Mouse (Mus musculus) heart, embryonic 10.5 days (tissue): ENCODE results near the gene 2210016L21Rik. TPM values are rescaled to one million over a fixed set of nuclear protein-coding genes. Genes with fewer than 3 reads are reported as not detected.
"Not testable (repeated sequence)": the region's sequence is repeated elsewhere in the genome, so short reads cannot be mapped to it uniquely, and the experiment has no call there.

ENCODE experiments used
- DNase-seq: peaks from one replicate; pipeline ENCODE4 v3.0.0-alpha.2; 2017; ENCODE audit warnings: low spot score
- H3K27ac ChIP-seq: fragments of 300-500 bp; sonication (generic); 2 replicates; pipeline ENCODE4 v1.5.1; 2016; ENCODE audit warnings: mild to moderate bottlenecking
- H3K27me3 ChIP-seq: fragments of 300-500 bp; sonication (generic); 2 replicates; pipeline ENCODE4 v1.6.1; 2016; ENCODE audit warnings: mild to moderate bottlenecking; ENCODE audit not compliant: poor library complexity, insufficient read depth, severe bottlenecking
- H3K36me3 ChIP-seq: fragments of 300-500 bp; sonication (generic); 2 replicates; pipeline ENCODE4 v1.6.1; 2016; ENCODE audit warnings: mild to moderate bottlenecking, moderate library complexity
- H3K4me1 ChIP-seq: fragments of 300-500 bp; sonication (generic); 2 replicates; pipeline ENCODE4 v1.6.1; 2016; ENCODE audit warnings: mild to moderate bottlenecking
- H3K4me3 ChIP-seq: fragments of 300-500 bp; sonication (generic); 2 replicates; pipeline ENCODE4 v1.5.1; 2016; ENCODE audit warnings: mild to moderate bottlenecking, moderate library complexity
- H3K9me3 ChIP-seq: fragments of 300-500 bp; sonication (generic); 2 replicates; pipeline ENCODE4 v1.6.1; 2016; ENCODE audit warnings: mild to moderate bottlenecking, moderate library complexity
- WGBS: fragments of 180-500 bp; shearing (Covaris S2); methylation state at CpG from one replicate; pipeline ENCODE4 v1.1.7; 2016; 5-methylcytosine and 5-hydroxymethylcytosine counted together
- polyA plus RNA-seq: library from polyadenylated mRNA; unstranded; fragments of >200 nt; fragmentation: Nextera tagmentation; extraction: Ambion mirVana; gene quantifications from 2 replicates; pipeline ENCODE4 v1.2.1, GENCODE M21; 2016

Gene 2210016L21Rik
- polyA plus RNA-seq, 1 experiment from 2014 or later = 33.0 TPM

DNA sequence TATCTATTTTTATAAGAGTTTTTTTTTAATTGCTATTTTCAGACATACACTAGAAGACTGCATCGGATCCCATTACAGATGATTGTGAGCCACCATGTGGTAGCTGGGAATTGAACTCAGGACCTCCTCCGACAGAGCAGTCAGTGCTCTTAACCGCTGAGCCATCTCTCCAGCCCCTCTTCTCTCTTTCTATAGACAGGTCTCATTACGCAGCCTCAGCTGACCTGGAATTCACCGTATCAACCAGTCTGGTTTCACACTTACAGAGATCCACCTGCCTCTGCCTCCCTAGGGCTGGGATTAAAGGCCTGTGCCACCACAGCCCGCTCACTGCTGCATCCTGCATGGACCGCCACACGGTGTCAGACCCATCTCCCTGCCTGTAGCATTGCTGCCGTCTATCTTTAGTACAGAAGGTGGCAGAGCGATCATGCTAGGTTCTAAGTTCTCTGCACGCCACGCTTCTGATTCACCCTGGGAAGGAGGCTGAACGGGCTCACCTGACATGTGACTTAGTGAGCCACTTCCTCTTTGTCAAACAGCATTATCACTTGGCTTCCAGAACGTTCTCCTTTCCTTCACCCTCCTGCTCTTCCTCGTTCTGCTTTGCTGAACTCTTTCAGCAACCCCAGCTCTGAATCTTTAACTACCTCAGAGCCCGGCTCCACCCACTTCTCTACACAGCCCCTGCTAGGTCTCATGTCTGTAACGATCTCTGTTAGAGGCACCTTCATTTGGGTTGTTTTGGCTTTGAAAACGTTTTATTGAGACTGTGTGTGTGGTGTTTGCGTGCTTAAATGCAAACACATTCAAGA, 20.2 kb upstream of the 2210016L21Rik start:
- peaks cover 6% of the 10 kb centered on the region; the same call in 1 of the 2 replicates for H3K4me1 ChIP-seq
- H3K4me3 ChIP-seq = no peak overlapping the region
- no peaks in the 10 kb centered on the region for H3K36me3 ChIP-seq
- WGBS = 72% methylated on average over 19 of the region's 19 CpGs
- no peaks in the 10 kb centered on the region for H3K9me3 ChIP-seq
- no peaks in the 10 kb centered on the region for H3K27me3 ChIP-seq
- H3K27ac ChIP-seq = no peak overlapping the region
- DNase-seq = no peak

DNA sequence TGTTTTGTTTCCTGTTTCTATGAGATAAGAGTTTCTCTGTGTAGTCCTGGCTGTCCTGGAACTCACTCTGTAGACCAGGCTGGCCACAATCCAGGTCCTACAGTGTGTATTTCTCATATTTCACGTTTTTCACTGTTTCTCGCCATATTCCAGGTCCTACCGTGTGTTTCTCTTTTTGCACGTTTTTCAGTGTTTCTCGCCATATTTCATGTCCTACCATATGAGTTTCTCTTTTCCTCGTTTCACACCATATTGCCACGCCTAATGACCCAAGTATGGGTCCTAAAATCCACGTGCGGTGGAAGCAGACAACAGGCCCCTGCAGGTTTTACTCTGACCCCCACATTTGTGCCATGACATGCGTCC, 19.6 kb upstream of the 2210016L21Rik start:
- no peak overlapping the region for H3K27ac ChIP-seq
- H3K36me3 ChIP-seq = no peaks in the 10 kb centered on the region
- H3K9me3 ChIP-seq = no peaks in the 10 kb centered on the region
- no peak overlapping the region for H3K4me3 ChIP-seq
- 63% methylated on average over 10 of the region's 10 CpGs for WGBS
- DNase-seq = no peak
- H3K27me3 ChIP-seq = no peaks in the 10 kb centered on the region
- peaks cover 6% of the 10 kb centered on the region; the same call in 1 of the 2 replicates for H3K4me1 ChIP-seq

DNA sequence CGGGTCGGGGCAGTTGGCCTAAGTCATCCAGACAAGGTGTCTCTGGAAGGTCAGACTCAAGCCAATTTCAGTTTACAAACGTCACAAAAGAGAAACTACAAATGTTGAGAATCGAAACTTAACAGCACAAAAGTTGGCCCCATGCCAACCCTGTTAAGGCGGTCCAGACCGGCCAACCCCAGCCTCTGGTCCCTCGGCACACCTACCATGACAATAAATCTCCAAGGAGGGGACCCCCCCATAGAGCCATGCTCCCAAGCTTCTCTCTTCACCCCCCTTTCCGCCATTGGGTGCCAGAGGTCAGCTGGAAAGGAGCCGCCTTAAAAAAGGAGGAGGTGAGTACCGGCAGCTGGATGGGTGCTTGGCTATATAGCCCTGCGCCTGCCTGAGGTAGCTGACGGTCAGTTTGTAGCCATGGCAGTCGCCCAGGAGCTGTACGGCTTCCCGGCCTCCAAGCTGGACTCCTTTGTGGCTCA, 18.9 kb upstream of the 2210016L21Rik start, which contains the start of gene Oasl1:
Gene Oasl1, plus strand, starts transcription at position 243 of the 476 bp plus-strand sequence.
- peaks cover 6% of the 10 kb centered on the region; the same call in 1 of the 2 replicates for H3K4me1 ChIP-seq
- no peak for DNase-seq
- no peaks in the 10 kb centered on the region for H3K27me3 ChIP-seq
- no peak within 1 kb of the TSS for H3K4me3 ChIP-seq
- no peak within 1 kb of the TSS for H3K27ac ChIP-seq
- no peaks in the 10 kb centered on the region for H3K9me3 ChIP-seq
- no peaks in the 10 kb centered on the region for H3K36me3 ChIP-seq
- WGBS = 61% methylated on average over 15 of the region's 15 CpGs

DNA sequence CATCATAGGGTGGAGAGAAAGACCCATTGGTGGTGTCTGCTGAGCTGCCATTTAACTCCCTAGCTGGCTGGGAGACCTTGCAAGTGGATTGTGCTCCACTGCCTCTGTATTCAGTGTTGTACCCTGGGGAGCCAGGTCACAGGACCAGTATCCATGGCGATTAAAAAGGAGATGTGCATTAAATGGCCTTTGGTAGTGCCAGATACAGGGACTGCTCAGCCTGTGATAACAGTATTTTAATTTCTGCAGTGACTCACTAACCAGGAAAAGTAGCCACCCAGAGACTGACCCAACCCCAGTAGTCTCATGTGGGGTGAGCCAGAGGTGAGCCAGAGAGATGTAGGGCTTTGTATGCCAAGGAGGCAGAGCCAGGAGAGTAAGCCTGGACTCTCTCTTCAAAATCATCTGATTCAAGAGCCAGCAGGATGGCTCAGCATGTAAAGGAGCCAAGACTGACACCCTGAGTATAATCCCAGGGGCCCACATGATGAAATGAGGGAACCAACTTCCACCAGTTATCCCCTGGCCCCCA, 15.7 kb upstream of the 2210016L21Rik start:
- Histone ChIP-seq H3K27me3 (no peaks in the 10 kb centered on the region), H3K36me3 (no peaks in the 10 kb centered on the region), H3K4me3 (no peak overlapping the region), H3K9me3 (no peaks in the 10 kb centered on the region), H3K4me1 (peaks cover 6% of the 10 kb centered on the region; the same call in 1 of the 2 replicates), H3K27ac (no peak overlapping the region)
- WGBS = 54% methylated on average over 1 of the region's 1 CpGs
- no peak for DNase-seq

DNA sequence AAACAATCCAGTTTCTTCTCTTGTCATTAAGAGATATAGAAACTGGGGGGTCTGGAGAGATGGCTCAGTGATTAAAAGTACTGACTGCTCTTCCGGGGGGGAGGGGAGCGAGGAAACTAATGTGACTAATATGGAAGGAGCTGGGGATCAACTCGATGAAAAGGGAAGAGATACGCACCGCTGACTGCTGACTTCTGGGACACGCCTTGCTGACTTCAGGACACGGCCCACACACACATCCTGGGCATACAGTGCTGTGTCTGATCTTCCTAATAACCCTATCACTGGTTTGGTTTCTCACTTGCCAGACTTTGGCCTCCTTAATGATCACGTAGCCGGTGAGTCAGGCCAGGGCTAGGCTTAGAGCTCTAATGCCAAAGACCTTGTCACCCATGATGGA, 15.2 kb upstream of the 2210016L21Rik start:
- DNase-seq = no peak
- no peaks in the 10 kb centered on the region for H3K27me3 ChIP-seq
- 81% methylated on average over 9 of the region's 9 CpGs for WGBS
- H3K4me1 ChIP-seq = peaks cover 6% of the 10 kb centered on the region; the same call in 1 of the 2 replicates
- H3K9me3 ChIP-seq = no peaks in the 10 kb centered on the region
- no peak overlapping the region for H3K27ac ChIP-seq
- H3K36me3 ChIP-seq = no peaks in the 10 kb centered on the region
- no peak overlapping the region for H3K4me3 ChIP-seq

DNA sequence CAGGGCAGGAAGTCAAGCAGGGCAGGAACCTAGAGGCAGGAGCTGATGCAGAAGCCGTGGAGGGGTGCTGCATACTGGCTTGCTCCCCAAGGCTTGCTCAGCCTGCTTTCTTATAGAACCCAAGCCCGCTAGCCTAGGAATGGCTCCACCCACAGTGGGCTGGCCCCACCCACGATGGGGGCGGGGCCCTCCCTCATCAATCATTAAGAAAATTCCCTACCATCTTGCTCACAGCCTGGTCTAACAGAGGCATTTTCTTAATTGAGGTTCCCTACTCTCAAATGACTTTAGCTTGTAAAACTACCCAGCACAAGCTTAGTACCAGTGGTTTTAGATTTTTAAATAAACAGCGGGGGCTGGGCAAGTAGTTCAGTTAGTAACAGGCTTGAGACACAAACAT, 10.3 kb upstream of the 2210016L21Rik start:
- DNase-seq = no peak
- H3K36me3 ChIP-seq = no peaks in the 10 kb centered on the region
- 52% methylated on average over 5 of the region's 5 CpGs for WGBS
- H3K27me3 ChIP-seq = no peaks in the 10 kb centered on the region
- H3K4me3 ChIP-seq = no peak overlapping the region
- H3K4me1 ChIP-seq = no peaks in the 10 kb centered on the region
- H3K9me3 ChIP-seq = no peaks in the 10 kb centered on the region
- H3K27ac ChIP-seq = no peak overlapping the region

DNA sequence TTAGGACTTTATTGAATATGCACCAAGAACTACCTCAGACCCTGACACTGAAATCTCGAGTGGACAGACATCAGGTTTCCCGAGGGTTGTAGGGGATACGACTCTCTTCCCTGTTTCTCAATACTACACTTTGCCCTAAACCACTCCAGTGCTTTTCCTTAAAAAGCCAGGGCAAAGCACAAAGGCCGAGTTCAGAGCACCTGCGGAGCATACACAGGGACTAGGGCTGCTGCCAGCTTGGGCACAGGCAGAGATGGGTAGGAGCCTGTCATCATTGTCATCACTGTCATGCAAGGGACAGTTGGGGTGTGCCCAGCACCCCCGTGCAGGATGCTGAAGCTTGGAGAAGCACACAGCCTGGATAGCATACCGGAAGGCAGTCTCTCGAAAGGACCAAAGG, 8.8 kb upstream of the 2210016L21Rik start:
- Histone ChIP-seq H3K4me1 (no peaks in the 10 kb centered on the region), H3K36me3 (no peaks in the 10 kb centered on the region), H3K27ac (no peak overlapping the region), H3K27me3 (no peaks in the 10 kb centered on the region), H3K4me3 (no peak overlapping the region), H3K9me3 (no peaks in the 10 kb centered on the region)
- DNase-seq = no peak
- WGBS = 83% methylated on average over 8 of the region's 8 CpGs

DNA sequence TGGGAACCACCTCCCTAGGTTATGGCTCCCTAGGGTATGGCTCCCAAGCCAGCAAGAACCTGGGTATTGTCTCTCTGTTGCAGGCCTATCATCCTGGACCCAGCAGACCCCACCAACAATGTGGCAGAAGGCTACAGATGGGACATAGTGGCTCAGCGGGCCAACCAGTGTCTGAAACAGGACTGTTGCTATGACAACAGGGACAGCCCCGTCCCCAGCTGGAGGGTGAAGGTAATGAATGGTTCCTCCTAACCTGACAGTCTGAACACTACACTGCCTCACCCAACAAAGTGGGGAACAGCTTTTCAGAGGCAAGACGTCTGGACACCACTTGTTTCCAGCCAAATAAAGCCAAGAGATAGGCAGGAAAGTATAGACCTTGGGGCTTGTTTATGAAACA, 6.1 kb upstream of the 2210016L21Rik start:
- Histone ChIP-seq H3K27me3 (no peaks in the 10 kb centered on the region), H3K27ac (no peak overlapping the region), H3K9me3 (no peaks in the 10 kb centered on the region), H3K4me3 (no peak overlapping the region), H3K4me1 (no peaks in the 10 kb centered on the region), H3K36me3 (no peaks in the 10 kb centered on the region)
- 26% methylated on average over 3 of the region's 3 CpGs for WGBS
- no peak for DNase-seq

DNA sequence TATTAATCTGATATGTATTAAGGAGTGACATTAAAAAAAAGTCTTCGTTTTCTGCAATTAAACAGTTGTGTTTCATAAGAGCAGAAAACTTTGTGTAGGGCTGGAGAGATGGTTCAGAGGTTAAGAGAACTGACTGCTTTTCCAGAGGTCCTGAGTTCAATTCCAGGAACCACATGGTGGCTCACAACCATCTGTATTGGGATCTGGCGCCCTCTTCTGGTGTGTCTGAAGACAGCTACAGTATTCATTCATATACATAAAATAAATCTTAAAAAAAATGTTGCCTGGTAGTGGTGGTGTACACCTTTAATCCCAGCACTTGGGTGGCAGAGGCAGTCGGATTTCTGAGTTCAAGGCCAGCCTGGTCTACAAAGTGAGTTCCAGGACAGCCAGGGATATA, 820 bp upstream of the 2210016L21Rik start:
- DNase-seq, H3K4me1 ChIP-seq, H3K9me3 ChIP-seq, H3K27me3 ChIP-seq, H3K27ac ChIP-seq, H3K4me3 ChIP-seq: not testable (repeated sequence)
- WGBS = 50% methylated on average over 3 of the region's 3 CpGs
- H3K36me3 ChIP-seq = peaks cover 14% of the 10 kb centered on the region

DNA sequence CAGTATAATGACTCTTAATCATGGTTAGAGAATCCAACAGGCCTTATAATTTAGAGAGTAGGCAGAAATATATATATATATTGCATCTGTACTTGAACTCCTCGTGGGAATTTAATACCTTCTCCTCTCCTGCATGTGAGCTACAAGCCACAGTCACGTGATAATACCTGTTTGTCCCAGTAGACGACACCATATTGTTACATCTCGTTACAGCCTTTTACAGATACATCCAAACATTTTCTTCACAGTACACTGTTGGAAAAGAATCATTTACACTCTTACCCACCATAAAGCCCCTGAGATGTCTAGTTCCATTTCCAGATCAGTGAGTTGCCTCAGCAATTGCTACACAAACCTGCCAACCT, 790 bp downstream of the 2210016L21Rik start:
- no peak for DNase-seq
- peak overlapping the region; percentile 97 for H3K27ac ChIP-seq
- peaks cover 30% of the 10 kb centered on the region for H3K36me3 ChIP-seq
- peaks cover 8% of the 10 kb centered on the region; the same call in 1 of the 2 replicates for H3K4me1 ChIP-seq
- H3K9me3 ChIP-seq = no peaks in the 10 kb centered on the region
- 49% methylated on average over 4 of the region's 4 CpGs for WGBS
- H3K27me3 ChIP-seq = no peaks in the 10 kb centered on the region
- peak overlapping the region; percentile 96 for H3K4me3 ChIP-seq

DNA sequence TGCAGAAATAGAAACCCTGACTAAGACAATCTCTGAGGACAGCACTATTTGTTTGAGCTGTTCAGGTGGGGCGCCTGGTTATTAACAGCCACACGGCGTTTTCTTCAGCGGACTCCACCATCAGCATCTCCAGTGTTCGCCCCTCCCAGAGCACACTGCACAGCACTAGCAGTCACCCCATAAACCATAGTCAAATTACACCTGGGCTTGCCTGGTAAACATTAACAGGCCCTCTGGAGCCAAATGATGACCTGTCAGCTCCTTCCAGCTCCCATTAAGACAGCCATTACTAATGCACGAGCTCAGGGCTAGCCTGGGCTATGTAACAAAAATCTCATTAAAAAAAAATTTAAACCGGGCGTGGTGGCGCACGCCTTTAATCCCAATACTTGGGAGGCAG, 3.1 kb downstream of the 2210016L21Rik start:
- Histone ChIP-seq H3K4me3 (no peak overlapping the region), H3K4me1 (peaks cover 11% of the 10 kb centered on the region; the same call in 1 of the 2 replicates), H3K27ac (no peak overlapping the region), H3K36me3 (peaks cover 49% of the 10 kb centered on the region), H3K27me3 (no peaks in the 10 kb centered on the region), H3K9me3 (no peaks in the 10 kb centered on the region)
- no peak for DNase-seq
- WGBS = 93% methylated on average over 10 of the region's 10 CpGs

DNA sequence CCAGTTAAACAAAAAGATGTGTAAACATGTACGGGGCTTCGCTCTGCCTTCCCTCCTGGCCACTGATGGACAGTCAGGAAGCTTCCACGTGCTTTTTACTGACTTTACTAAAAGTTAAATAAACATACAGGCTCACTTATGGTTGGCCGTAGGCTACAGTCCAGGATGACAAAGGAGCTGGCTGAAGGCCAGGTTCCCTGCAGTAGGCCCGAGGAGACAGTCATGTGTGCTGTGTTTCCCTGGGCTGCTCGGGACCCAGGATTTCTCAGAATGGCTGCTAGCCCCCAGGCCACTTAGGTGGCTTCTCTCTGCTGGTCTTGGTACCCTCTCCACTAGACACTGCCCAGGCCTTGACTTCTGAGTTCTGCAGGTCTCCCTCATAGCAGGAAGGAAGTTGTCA, 6.9 kb downstream of the 2210016L21Rik start:
- Histone ChIP-seq H3K4me3 (no peak overlapping the region), H3K27me3 (no peaks in the 10 kb centered on the region), H3K4me1 (peaks cover 13% of the 10 kb centered on the region), H3K27ac (no peak overlapping the region), H3K9me3 (no peaks in the 10 kb centered on the region), H3K36me3 (peaks cover 46% of the 10 kb centered on the region)
- no peak for DNase-seq
- WGBS = 73% methylated on average over 6 of the region's 6 CpGs

DNA sequence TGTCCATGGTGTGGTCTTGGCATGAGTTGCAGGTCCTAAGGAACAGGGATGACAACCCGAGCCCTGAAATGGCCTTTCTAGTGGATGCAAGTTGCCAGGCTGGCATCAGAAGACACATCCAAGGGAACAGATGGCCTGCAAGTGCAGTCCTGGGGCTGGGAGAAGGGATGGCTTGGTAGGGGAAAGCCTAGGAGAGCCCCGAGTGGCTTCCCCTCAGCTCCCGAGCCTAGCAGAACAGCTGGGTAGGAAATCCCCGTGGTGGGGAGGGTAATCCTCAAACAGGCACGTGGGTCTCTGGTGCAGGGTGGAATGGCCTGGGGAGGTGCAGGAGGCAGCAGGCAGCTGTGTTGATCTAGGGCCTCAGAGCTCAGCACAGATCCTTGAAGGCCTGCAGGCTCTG, 7.4 kb downstream of the 2210016L21Rik start:
- no peak overlapping the region for H3K27ac ChIP-seq
- WGBS = 71% methylated on average over 5 of the region's 5 CpGs
- peaks cover 43% of the 10 kb centered on the region for H3K36me3 ChIP-seq

More for the DNA sequence above, 7.4 kb downstream of the 2210016L21Rik start:
- no peak for DNase-seq
- H3K27me3 ChIP-seq = no peaks in the 10 kb centered on the region
- peaks cover 13% of the 10 kb centered on the region for H3K4me1 ChIP-seq
- no peaks in the 10 kb centered on the region for H3K9me3 ChIP-seq
- no peak overlapping the region for H3K4me3 ChIP-seq
